Mouse (Mus musculus) heart, postnatal 14 days (tissue): ENCODE measurements at regions not wholly inside any gene's neighbourhood (a gene's known extent, or its start where the extent isn't known, plus 50 kb on each side); places are given as distances from the start of the nearest gene placed in this dataset.
"Not testable (repeated sequence)": the region's sequence is repeated elsewhere in the genome, so short reads cannot be mapped to it uniquely, and the experiment has no call there.

Source experiments
- DNase-seq, 2 experiments: peaks; one replicate each; pipeline ENCODE4 v3.0.0; 2021 to 2022
- intact Hi-C: fragments of 180-260 bp; cut with DNase I; formaldehyde crosslinking; loops from one replicate; pipeline ENCODE4 v1.15.1; 2025

DNA sequence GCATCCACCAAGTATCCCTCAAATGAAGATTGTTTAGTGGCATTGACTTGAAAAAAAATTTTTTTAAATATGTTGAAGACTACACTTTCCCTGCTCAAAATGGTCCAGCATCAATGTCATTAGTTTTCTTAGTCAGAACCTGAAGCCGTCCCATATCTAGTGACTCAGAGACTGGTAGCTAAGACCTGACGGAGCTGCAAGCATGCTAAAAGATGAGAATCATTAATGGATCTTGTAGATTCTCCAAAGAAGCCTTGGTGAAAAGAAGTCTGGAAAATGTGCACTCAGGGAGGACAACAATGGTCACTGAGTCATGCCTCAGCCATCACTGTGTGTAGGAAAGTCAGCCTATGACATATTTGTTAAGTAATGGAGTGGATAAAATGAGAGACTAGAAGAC lies 71.2 kb upstream of the Rmdn2 start:
- intact Hi-C loops = loop anchor here (5.0 kb wide), 1 partner anchor 183 kb away; the partner anchor contains the start of gene Cdc42ep3

DNA sequence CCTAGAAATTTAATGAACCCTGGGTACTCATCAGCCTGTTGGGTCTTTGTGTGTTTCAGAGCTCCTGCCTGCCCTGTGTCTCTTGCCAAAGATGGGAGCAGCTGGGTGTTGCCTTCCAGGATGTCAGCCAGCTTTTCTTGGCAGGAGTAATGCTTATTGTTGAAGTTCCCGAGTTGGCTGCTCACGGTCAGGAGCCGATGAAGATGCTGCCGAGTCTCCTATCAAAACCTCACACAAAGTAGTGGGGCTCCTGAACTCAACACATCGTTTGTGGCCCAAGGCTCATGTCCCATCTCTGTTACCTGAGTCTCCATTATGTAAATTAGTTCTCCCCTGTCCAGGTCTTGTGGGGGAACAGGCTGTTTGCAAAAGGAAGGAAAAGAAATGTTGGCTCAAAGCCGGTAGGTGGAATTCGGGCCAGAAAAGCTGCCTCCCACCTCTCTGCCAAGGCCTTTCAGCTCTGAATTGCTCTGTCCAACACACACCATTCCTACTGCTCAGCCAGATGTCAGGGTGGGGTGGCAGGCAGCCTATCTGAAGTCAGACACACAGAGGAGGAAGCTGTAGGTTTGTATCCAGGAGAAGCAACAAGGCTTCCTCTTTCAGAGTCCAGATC lies 67.6 kb upstream of the Rmdn2 start:
- intact Hi-C loops = loop anchor here (5.0 kb wide), 1 partner anchor 187 kb away; the partner anchor contains the start of gene Cdc42ep3
- DNase-seq = peak; percentile 71 to 82

More for the DNA sequence above, 71.2 kb upstream of the Rmdn2 start:
- no peak for DNase-seq

DNA sequence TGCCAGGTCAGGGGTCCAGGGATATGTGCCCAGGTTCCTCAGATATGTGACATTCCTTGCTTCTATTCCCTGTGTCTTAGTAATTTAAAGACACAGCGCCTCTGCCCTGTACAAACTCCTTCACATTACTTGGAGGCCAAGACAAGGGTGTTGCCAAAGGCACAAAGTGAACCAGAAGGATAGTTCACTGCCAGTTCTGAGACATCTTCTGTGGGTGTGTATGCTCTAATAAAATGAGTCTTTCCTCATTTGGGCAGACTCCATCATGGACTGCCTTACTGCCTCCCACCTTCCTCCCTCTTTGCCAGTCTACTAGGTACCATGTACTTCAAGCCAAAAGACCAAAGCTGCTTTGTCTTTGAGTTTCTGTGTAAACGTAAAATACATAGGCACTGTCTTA lies 65.8 kb upstream of the Rmdn2 start:
- DNase-seq = no peak
- intact Hi-C loops = no loop called here

DNA sequence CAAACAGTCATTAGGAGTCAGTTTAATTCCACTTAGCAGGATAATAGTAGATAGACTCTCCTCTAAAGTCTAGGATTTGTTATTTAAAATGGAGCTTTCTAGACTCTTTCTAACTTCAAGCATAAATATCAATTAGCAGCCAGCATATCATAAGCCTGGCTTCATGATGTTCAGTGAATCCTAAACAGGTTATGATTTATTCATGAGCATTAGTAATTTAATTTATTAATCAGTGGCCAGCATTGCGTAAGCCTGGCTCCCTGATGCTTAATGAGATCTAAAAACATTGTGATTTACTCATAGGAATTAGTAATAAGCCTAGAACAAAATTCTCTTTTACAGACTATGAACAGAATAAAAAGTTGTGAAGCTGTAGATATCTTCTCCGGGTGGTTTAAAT lies 64.6 kb upstream of the Rmdn2 start:
- DNase-seq = no peak
- intact Hi-C loops = no loop called here

DNA sequence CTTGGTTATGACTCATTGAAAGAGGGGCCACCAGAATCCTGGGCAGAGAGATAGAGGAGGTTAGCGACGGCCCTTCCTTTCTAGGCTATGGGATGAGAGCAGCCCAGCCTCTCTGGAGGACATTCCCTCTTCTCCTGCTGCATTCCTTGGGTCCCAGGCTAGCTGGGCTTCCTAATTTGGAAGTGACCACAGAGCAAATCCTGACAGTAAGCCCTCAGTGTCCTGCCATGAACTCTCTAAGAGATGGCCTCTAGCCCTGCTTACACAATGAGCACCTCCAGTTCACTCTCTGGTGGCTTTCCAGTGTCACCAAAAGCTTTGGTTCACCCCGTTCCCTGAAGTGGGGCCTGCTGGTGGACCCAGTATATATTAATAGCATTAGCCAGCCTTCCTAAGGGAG lies 64.1 kb upstream of the Rmdn2 start:
- DNase-seq = no peak
- intact Hi-C loops = no loop called here

DNA sequence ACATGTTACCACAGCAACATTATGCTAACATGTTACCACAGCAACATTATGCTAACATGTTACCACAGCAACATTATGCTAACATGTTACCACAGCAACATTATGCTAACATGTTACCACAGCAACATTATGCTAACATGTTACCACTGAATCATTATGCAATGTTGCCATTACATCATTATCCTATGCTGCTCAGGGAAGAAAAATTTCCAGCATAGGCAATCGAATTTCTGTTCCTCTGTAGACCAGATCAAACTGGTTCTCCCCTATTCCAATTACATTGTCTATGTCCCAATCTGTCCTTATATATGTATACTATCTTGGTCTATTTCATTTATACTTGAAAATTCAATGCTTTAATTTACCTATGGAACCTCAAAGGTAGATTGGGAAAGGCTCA lies 61.3 kb upstream of the Rmdn2 start:
- DNase-seq, intact Hi-C loops: not testable (repeated sequence)

DNA sequence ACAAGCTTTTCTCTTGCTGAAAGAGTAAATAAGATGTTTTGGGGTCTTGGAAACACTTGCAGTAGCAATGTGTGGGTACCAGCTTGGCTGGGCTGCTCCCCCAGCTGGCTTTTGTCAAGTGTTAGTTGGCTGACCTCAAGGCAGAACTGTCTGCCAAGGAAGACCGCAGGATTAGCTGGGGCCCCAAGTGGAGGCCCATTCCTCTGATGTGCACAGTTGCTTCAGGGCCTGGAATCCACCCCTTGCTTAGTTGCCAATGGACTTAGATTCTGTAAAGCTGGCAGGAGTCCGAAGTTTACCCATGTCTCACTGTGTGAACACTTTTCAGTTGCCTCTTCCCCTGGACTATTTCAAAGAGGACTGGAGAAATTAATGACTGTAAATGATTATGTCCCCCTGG lies 57.8 kb upstream of the Rmdn2 start:
- intact Hi-C loops = no loop called here
- no peak for DNase-seq

DNA sequence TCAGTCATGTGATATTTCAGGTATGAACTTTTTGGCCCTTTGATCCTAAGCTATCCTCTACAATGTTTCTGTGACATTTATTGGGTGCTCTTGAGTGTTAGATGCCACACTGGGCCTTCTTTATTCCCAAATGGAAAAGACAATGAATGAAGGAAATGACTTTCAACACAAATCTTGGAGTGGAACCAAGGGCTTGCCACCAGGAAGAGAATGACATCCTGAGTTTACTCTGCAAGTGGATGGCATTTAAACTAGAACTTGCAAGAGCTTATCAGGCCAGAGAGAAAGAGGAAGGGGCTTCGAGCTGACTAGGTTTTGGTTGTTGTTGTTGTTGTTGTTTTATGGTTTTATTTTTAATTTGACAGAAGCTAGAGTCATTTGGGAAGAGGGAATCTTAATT lies 56.1 kb upstream of the Rmdn2 start:
- no peak for DNase-seq
- intact Hi-C loops = no loop called here
